In genomic region chr9:31710022-31710421, GRCm38 (mm10) we compare ENCODE assay signal across 21 mouse cellular contexts.
DNase-seq lines count a peak whose midpoint lies in the region; ATAC-seq lines count a peak whose summit lies in the region.
"Had no signal": no experiment of that assay in that cellular context is flagged by ENCODE, and none has a peak within 500 bp of the region (broad histone marks: within the 10 kb centered on the region; RNA-seq: fewer than 3 reads in every experiment).

No protein-coding gene starts in this region.

- no peak overlapping the region for H3K4me3 ChIP-seq in heart, embryonic 12.5 days
- H3K4me3 ChIP-seq in kidney, embryonic 16.5 days (ENCODE audit: low read length): no peak overlapping the region
- no peak overlapping the region for H3K4me3 ChIP-seq in embryonic facial prominence, embryonic 15.5 days (replicated peaks)
- H3K4me3 ChIP-seq: forebrain, embryonic 13.5 days; heart, adult 2 months; heart, embryonic 13.5 days; intestine, embryonic 15.5 days had no signal

- intact Hi-C loops in heart, postnatal 10 days (cut with DNase I): no loop called here

- no peak for ATAC-seq in heart, embryonic 12.5 days (ENCODE audit: insufficient number of reproducible peaks, low FRiP score)
- ATAC-seq in kidney, embryonic 16.5 days (ENCODE audit: low FRiP score, low TSS enrichment): no peak
- ATAC-seq in embryonic facial prominence, embryonic 15.5 days (ENCODE audit: insufficient number of reproducible peaks, low FRiP score, low TSS enrichment, low read depth): no peak
- ATAC-seq: forebrain, embryonic 13.5 days; forebrain, postnatal 0 days; intestine, embryonic 15.5 days had no signal

- no peak overlapping the region for H3K27ac ChIP-seq in heart, embryonic 12.5 days (ENCODE audit: poor library complexity, severe bottlenecking)
- H3K27ac ChIP-seq in kidney, embryonic 16.5 days (ENCODE audit: low read length): no peak overlapping the region
- H3K27ac ChIP-seq in embryonic facial prominence, embryonic 15.5 days (replicated peaks): peak overlapping the region; percentile 48
- H3K27ac ChIP-seq: forebrain, embryonic 13.5 days; heart, adult 2 months; heart, embryonic 13.5 days; hindbrain, embryonic 14.5 days; intestine, embryonic 15.5 days had no signal

- H3K4me1 ChIP-seq in heart, embryonic 12.5 days (replicated peaks): peaks cover 8% of the 10 kb centered on the region
- no peaks in the 10 kb centered on the region for H3K4me1 ChIP-seq in kidney, embryonic 16.5 days (ENCODE audit: insufficient read depth, low read length)
- H3K4me1 ChIP-seq in embryonic facial prominence, embryonic 15.5 days: no peaks in the 10 kb centered on the region
- H3K4me1 ChIP-seq: forebrain, embryonic 13.5 days; intestine, embryonic 15.5 days had no signal

- no peaks in the 10 kb centered on the region for H3K36me3 ChIP-seq in heart, embryonic 12.5 days
- H3K36me3 ChIP-seq in kidney, embryonic 16.5 days (ENCODE audit: insufficient read depth, low read length): no peaks in the 10 kb centered on the region
- H3K36me3 ChIP-seq in embryonic facial prominence, embryonic 15.5 days: no peaks in the 10 kb centered on the region
- H3K36me3 ChIP-seq: heart, embryonic 13.5 days; intestine, embryonic 15.5 days had no signal

- H3K9me3 ChIP-seq in heart, embryonic 12.5 days (replicated peaks): no peaks in the 10 kb centered on the region
- no peaks in the 10 kb centered on the region for H3K9me3 ChIP-seq in kidney, embryonic 16.5 days (ENCODE audit: low read length)
- no peaks in the 10 kb centered on the region for H3K9me3 ChIP-seq in embryonic facial prominence, embryonic 15.5 days (replicated peaks)
- H3K9me3 ChIP-seq: forebrain, embryonic 13.5 days; heart, embryonic 13.5 days; intestine, embryonic 15.5 days had no signal

- H3K27me3 ChIP-seq in heart, embryonic 12.5 days (replicated peaks): no peaks in the 10 kb centered on the region
- no peaks in the 10 kb centered on the region for H3K27me3 ChIP-seq in kidney, embryonic 16.5 days (ENCODE audit: insufficient read depth, low read length)
- no peaks in the 10 kb centered on the region for H3K27me3 ChIP-seq in embryonic facial prominence, embryonic 15.5 days
- H3K27me3 ChIP-seq: CH12.LX; forebrain, embryonic 13.5 days; heart, embryonic 13.5 days; intestine, embryonic 15.5 days had no signal

- WGBS in heart, embryonic 12.5 days: 47% methylated on average over 2 of the region's 2 CpGs
- 56% methylated on average over 2 of the region's 2 CpGs for WGBS in kidney, embryonic 16.5 days
- 38% methylated on average over 2 of the region's 2 CpGs for WGBS in embryonic facial prominence, embryonic 15.5 days

- H3K4me2 ChIP-seq in heart, embryonic 12.5 days: no peak overlapping the region
- no peak overlapping the region for H3K4me2 ChIP-seq in kidney, embryonic 16.5 days (replicated peaks; ENCODE audit: low read depth, low read length)
- H3K4me2 ChIP-seq in embryonic facial prominence, embryonic 15.5 days (replicated peaks): no peak overlapping the region
- H3K4me2 ChIP-seq: forebrain, embryonic 13.5 days; heart, embryonic 13.5 days; hindbrain, embryonic 14.5 days; intestine, embryonic 15.5 days had no signal

- DNase-seq in heart, postnatal 10 days: peak; percentile 9 to 36
- DNase-seq in kidney, postnatal 14 days: peak; percentile 28
- peak; percentile 21 for DNase-seq in urinary bladder, postnatal 14 days (ENCODE audit: low spot score)
- no peak for DNase-seq in urinary bladder, postnatal 36 days (ENCODE audit: low spot score in 2 of 2)
- DNase-seq in cerebellum, adult 11 months: no peak
- DNase-seq: adrenal gland, postnatal 10 days; cerebellum, adult 18-20 months; cerebellum, adult 9-11 months; cerebellum, postnatal 36 days; forebrain, postnatal 0 days; gastrocnemius, postnatal 14 days; heart, adult 2 months; heart, postnatal 14 days had no signal

- no peak overlapping the region for H3K9ac ChIP-seq in heart, embryonic 12.5 days
- no peak overlapping the region for H3K9ac ChIP-seq in kidney, embryonic 16.5 days (replicated peaks; ENCODE audit: low read length)
- H3K9ac ChIP-seq in embryonic facial prominence, embryonic 15.5 days: no peak overlapping the region
- H3K9ac ChIP-seq: forebrain, embryonic 13.5 days; forebrain, postnatal 0 days; heart, embryonic 13.5 days; hindbrain, embryonic 14.5 days; intestine, embryonic 15.5 days had no signal

Comparison
In these comparisons a context has a peak if more than half of its experiments do, and no peak if none do; other contexts are left out.
1. DNase-seq: peak in heart, postnatal 10 days (2 of 2), kidney, postnatal 14 days (single experiment) and urinary bladder, postnatal 14 days (single experiment); none in urinary bladder, postnatal 36 days (0 of 2) and cerebellum, adult 11 months (single experiment).